Mouse (Mus musculus) forebrain, embryonic 15.5 days (tissue): ENCODE data around the gene Abca8a. TPM values are rescaled to one million over a fixed set of nuclear protein-coding genes. Genes with fewer than 3 reads are reported as not detected.

Source experiments
- ATAC-seq: fragments of 200-750 bp; cut with Nextera tagmentation; replicated peaks from 2 replicates; pipeline ENCODE4 v1.8.0; 2017; ENCODE audit warnings: mild to moderate bottlenecking, moderate TSS enrichment, moderate library complexity
- H3K27ac ChIP-seq: fragments of 300-500 bp; sonication (generic); replicated peaks from 2 replicates; pipeline ENCODE4 v1.5.1; 2015; ENCODE audit warnings: mild to moderate bottlenecking, inconsistent platforms
- H3K27me3 ChIP-seq: fragments of 300-500 bp; sonication (generic); 2 replicates; pipeline ENCODE4 v1.6.1; 2015; ENCODE audit warnings: inconsistent platforms
- H3K36me3 ChIP-seq: fragments of 300-500 bp; sonication (generic); 2 replicates; pipeline ENCODE4 v1.6.1; 2015; ENCODE audit warnings: mild to moderate bottlenecking, inconsistent platforms
- H3K4me1 ChIP-seq: fragments of 300-500 bp; sonication (generic); 2 replicates; pipeline ENCODE4 v1.6.1; 2015; ENCODE audit warnings: inconsistent platforms
- H3K4me2 ChIP-seq: fragments of 300-500 bp; sonication (generic); replicated peaks from 2 replicates; pipeline ENCODE4 v1.6.1; 2015; ENCODE audit warnings: mild to moderate bottlenecking, inconsistent platforms
- H3K4me3 ChIP-seq: fragments of 300-500 bp; sonication (generic); 2 replicates; pipeline ENCODE4 v1.5.1; 2015; ENCODE audit warnings: mild to moderate bottlenecking, inconsistent platforms
- H3K9ac ChIP-seq: fragments of 300-500 bp; sonication (generic); replicated peaks from 2 replicates; pipeline ENCODE4 v1.6.1; 2015; ENCODE audit warnings: mild to moderate bottlenecking, inconsistent platforms
- H3K9me3 ChIP-seq: fragments of 300-500 bp; sonication (generic); 2 replicates; pipeline ENCODE4 v1.6.1; 2016; ENCODE audit warnings: inconsistent platforms
- WGBS: fragments of 180-500 bp; shearing (Covaris S2); methylation state at CpG from one replicate; pipeline ENCODE4 v1.1.7; 2015; ENCODE audit warnings: mixed read lengths; 5-methylcytosine and 5-hydroxymethylcytosine counted together
- polyA plus RNA-seq: library from polyadenylated mRNA; unstranded; fragments of >200 nt; fragmentation: Nextera tagmentation; extraction: Ambion mirVana; gene quantifications from 2 replicates; pipeline ENCODE4 v1.2.1, GENCODE M21; 2015

The Abca8a gene
- 1.00 and 2.7 TPM in 2 replicates for polyA plus RNA-seq

GRCm38 (mm10) chr11:110095858-110096257 lies at the start of gene Abca8a:
TSS of gene Abca8a (minus strand) at chr11:110095978.
- H3K4me2 ChIP-seq = no peak within 1 kb of the TSS
- no peak within 1 kb of the TSS for H3K9ac ChIP-seq
- WGBS = 34% methylated on average over 5 of the region's 5 CpGs
- H3K4me1 ChIP-seq = peaks cover 18% of the 10 kb centered on the region
- no peaks in the 10 kb centered on the region for H3K36me3 ChIP-seq
- H3K27ac ChIP-seq = peak within 1 kb of the TSS; percentile 39
- no peaks in the 10 kb centered on the region for H3K9me3 ChIP-seq
- ATAC-seq = peak; percentile 82
- no peaks in the 10 kb centered on the region for H3K27me3 ChIP-seq
- no peak within 1 kb of the TSS for H3K4me3 ChIP-seq

GRCm38 (mm10) chr11:110145421-110145820 lies 49.6 kb upstream of the Abca8a start:
- Histone ChIP-seq H3K27me3 (no peaks in the 10 kb centered on the region), H3K4me2 (no peak overlapping the region), H3K9ac (no peak overlapping the region), H3K4me3 (no peak overlapping the region), H3K9me3 (no peaks in the 10 kb centered on the region), H3K36me3 (no peaks in the 10 kb centered on the region), H3K27ac (no peak overlapping the region), H3K4me1 (no peaks in the 10 kb centered on the region)
- ATAC-seq = no peak
- WGBS = 75% methylated on average over 11 of the region's 11 CpGs

DNA sequence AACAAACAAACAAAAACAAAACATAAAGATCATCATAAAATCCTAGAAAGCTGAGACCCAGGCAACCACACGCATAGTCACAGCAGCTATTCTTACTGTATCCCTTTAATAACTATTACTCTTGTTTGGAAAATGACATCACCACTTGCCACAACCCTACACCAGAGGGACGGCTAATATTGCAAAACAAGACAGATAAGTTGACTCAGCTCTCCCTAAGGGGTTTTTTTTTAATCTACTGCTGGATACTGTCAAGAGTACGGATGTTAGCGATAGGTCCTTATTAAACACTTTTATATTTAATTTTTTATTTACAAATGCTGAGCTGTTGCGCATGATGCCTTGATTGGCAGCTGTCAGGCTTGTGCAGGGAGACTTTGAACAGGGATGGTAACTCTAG lies 35.0 kb upstream of the Abca8a start:
- Histone ChIP-seq H3K27me3 (no peaks in the 10 kb centered on the region), H3K4me2 (no peak overlapping the region), H3K27ac (no peak overlapping the region), H3K9ac (no peak overlapping the region), H3K4me3 (no peak overlapping the region), H3K9me3 (no peaks in the 10 kb centered on the region), H3K36me3 (no peaks in the 10 kb centered on the region), H3K4me1 (no peaks in the 10 kb centered on the region)
- ATAC-seq = no peak
- WGBS = 80% methylated on average over 5 of the region's 5 CpGs

- H3K9me3 ChIP-seq = no peaks in the 10 kb centered on the region
- H3K27me3 ChIP-seq = no peaks in the 10 kb centered on the region
- no peaks in the 10 kb centered on the region for H3K4me1 ChIP-seq
- H3K9ac ChIP-seq = no peak overlapping the region
- no peak overlapping the region for H3K4me2 ChIP-seq
- WGBS = 56% methylated on average over 4 of the region's 4 CpGs
- no peak for ATAC-seq
- H3K4me3 ChIP-seq = no peak overlapping the region
- no peaks in the 10 kb centered on the region for H3K36me3 ChIP-seq
- H3K27ac ChIP-seq = no peak overlapping the region
These were observed 15.4 kb upstream of the Abca8a start for GRCm38 (mm10) chr11:110111137-110111536.

- no peak overlapping the region for H3K4me3 ChIP-seq
- H3K4me1 ChIP-seq = 0 out of 2 replicates have a peak, but pooled peaks cover 3% of the 10 kb centered on the region
- H3K27me3 ChIP-seq = no peaks in the 10 kb centered on the region
- H3K9ac ChIP-seq = no peak overlapping the region
- H3K4me2 ChIP-seq = no peak overlapping the region
- ATAC-seq = no peak
- H3K9me3 ChIP-seq = no peaks in the 10 kb centered on the region
- no peak overlapping the region for H3K27ac ChIP-seq
- H3K36me3 ChIP-seq = no peaks in the 10 kb centered on the region
- WGBS = 94% methylated on average over 7 of the region's 7 CpGs
These were observed 5.7 kb upstream of the Abca8a start for GRCm38 (mm10) chr11:110101437-110101836.

GRCm38 (mm10) chr11:110098901-110099300 lies 3.1 kb upstream of the Abca8a start:
- ATAC-seq = no peak
- H3K4me2 ChIP-seq = no peak overlapping the region
- no peak overlapping the region for H3K27ac ChIP-seq
- no peaks in the 10 kb centered on the region for H3K27me3 ChIP-seq
- H3K4me1 ChIP-seq = peaks cover 18% of the 10 kb centered on the region
- H3K9ac ChIP-seq = no peak overlapping the region
- no peak overlapping the region for H3K4me3 ChIP-seq
- H3K36me3 ChIP-seq = no peaks in the 10 kb centered on the region
- no peaks in the 10 kb centered on the region for H3K9me3 ChIP-seq
- WGBS = 75% methylated on average over 4 of the region's 4 CpGs

DNA sequence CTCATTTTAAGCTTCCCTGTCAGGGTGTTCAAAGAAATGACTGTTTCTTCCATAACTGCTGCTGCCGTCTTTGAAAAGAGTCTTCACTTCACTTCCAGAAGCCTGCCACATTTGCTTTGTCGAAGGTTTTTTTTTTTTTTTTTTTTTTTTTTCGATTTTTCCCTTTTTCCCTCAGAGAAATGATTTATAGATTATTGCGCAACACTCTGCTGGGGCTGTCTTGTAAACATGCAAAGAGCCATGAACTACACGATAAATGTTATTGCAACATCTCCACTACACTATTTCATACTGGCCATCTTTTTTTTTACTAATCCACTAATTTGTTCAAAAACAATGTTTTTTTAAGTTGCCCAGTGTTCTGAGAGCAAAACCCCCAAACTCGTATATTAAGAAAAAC lies 1.7 kb upstream of the Abca8a start:
- ATAC-seq = no peak
- WGBS = 76% methylated on average over 6 of the region's 6 CpGs

DNA sequence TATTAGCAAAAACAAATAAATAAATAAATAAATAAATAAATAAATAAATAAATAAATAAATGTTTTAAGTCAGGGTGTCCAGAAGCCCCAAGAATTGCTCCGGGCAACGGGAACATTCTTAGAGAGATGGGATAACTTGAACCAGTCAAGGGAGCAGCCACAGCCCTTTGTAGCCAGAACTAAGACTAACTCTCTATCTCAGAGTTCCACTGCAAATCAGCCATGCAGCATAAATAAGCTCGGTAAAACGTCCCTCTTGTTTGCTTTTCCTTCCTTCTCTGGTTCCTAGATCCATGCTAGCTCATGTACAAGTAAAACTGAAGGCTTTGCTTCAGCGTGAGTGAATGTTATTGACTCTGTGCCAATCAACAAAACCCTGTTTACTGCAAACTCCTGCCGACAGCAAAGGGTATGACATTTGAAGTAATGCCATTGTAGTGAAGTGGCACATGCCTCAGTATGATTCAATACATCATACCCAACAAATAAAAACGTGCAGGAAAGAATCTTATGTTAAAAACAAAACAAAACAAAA lies 865 bp downstream of the Abca8a start:
- Histone ChIP-seq H3K4me3 (no peak overlapping the region), H3K27me3 (no peaks in the 10 kb centered on the region), H3K9me3 (no peaks in the 10 kb centered on the region), H3K4me1 (peaks cover 18% of the 10 kb centered on the region), H3K27ac (0 out of 2 replicates have a peak overlapping the region, but pooled peaks have one; percentile 39), H3K9ac (no peak overlapping the region), H3K36me3 (no peaks in the 10 kb centered on the region), H3K4me2 (no peak overlapping the region)
- ATAC-seq = peak; percentile 62
- 33% methylated on average over 7 of the region's 7 CpGs for WGBS

More for the DNA sequence above, 1.7 kb upstream of the Abca8a start:
- H3K9me3 ChIP-seq = no peaks in the 10 kb centered on the region
- no peak overlapping the region for H3K4me3 ChIP-seq
- H3K27ac ChIP-seq = no peak overlapping the region
- no peaks in the 10 kb centered on the region for H3K27me3 ChIP-seq
- no peak overlapping the region for H3K9ac ChIP-seq
- peaks cover 18% of the 10 kb centered on the region for H3K4me1 ChIP-seq
- no peaks in the 10 kb centered on the region for H3K36me3 ChIP-seq
- no peak overlapping the region for H3K4me2 ChIP-seq

DNA sequence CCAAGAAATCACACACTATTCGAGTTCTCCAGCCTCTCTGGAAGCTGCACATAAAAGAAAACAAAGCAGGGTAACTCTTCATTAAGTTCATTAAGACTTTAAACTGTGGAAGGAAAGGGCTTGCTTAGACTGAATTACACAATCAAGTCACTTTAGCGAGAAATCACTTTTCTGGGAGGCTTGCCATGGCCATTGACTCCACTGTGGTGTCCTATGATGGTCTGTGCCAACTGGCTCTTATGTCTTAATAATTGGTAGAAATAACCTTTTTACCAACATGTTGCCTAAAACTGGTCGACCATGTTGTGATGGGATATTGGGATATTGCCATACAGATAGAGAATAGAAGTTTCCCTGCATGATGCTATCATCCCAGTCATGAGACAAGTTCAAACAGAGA lies 1.5 kb downstream of the Abca8a start:
- Histone ChIP-seq H3K4me2 (no peak overlapping the region), H3K4me3 (no peak overlapping the region), H3K9ac (no peak overlapping the region), H3K9me3 (no peaks in the 10 kb centered on the region), H3K27ac (no peak overlapping the region), H3K36me3 (no peaks in the 10 kb centered on the region), H3K4me1 (peaks cover 18% of the 10 kb centered on the region), H3K27me3 (no peaks in the 10 kb centered on the region)
- no peak for ATAC-seq
- WGBS = 48% methylated on average over 3 of the region's 3 CpGs

DNA sequence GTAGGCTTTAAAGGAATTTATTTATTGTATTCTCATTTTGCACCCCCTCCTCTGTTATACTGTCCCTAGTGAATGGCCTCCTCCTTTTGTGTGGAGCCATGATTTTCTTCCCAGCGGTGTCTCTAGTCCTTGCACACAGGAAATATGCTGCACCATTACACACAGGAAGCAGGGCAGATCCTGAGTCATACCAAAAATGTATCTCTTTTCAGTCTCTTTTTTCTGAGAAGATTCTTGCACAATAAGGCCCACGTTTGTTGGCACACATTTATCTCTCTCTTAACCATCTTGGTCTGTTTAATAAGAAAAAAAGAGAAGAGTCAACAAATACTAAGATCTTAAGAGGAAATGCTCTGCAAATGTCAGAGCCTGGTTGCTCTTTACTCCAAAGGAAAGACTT lies 4.5 kb downstream of the Abca8a start:
- no peak overlapping the region for H3K4me2 ChIP-seq
- H3K27ac ChIP-seq = no peak overlapping the region
- no peaks in the 10 kb centered on the region for H3K27me3 ChIP-seq
- no peak overlapping the region for H3K9ac ChIP-seq
- 83% methylated on average over 2 of the region's 2 CpGs for WGBS
- H3K4me3 ChIP-seq = no peak overlapping the region
- H3K4me1 ChIP-seq = peaks cover 16% of the 10 kb centered on the region
- no peaks in the 10 kb centered on the region for H3K36me3 ChIP-seq
- no peaks in the 10 kb centered on the region for H3K9me3 ChIP-seq
- ATAC-seq = no peak

GRCm38 (mm10) chr11:110072158-110072557 lies 23.6 kb downstream of the Abca8a start:
- Histone ChIP-seq H3K4me2 (no peak overlapping the region), H3K4me3 (no peak overlapping the region), H3K4me1 (no peaks in the 10 kb centered on the region), H3K27ac (no peak overlapping the region), H3K9me3 (no peaks in the 10 kb centered on the region), H3K9ac (no peak overlapping the region), H3K36me3 (no peaks in the 10 kb centered on the region), H3K27me3 (no peaks in the 10 kb centered on the region)
- ATAC-seq = no peak
- WGBS = 86% methylated on average over 3 of the region's 3 CpGs

DNA sequence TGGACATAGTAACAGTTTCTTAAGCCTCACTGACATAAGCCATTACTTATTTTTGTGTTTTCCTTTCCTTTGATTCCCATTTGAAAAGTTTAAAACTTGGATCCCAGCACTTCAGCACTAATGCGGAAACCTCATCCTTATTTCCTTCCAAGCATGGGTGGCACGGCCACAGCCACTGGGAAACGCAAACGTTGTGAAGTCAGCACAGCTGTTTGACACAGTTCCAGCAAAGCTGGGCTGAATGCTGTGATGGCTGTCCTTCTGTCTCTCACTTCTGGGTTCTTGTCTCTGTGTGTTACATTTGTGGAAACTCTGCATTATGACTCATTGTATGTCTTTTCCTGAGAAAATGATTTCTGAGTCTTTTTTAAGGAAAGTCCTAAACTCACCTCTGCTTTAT lies 34.7 kb downstream of the Abca8a start:
- no peak overlapping the region for H3K4me2 ChIP-seq
- no peak overlapping the region for H3K4me3 ChIP-seq
- no peak for ATAC-seq

GRCm38 (mm10) chr11:110060127-110060526 lies 35.7 kb downstream of the Abca8a start:
- no peak for ATAC-seq
- no peaks in the 10 kb centered on the region for H3K4me1 ChIP-seq
- H3K36me3 ChIP-seq = no peaks in the 10 kb centered on the region
- no peaks in the 10 kb centered on the region for H3K27me3 ChIP-seq
- H3K9me3 ChIP-seq = no peaks in the 10 kb centered on the region
- WGBS = 58% methylated on average over 2 of the region's 2 CpGs
- H3K4me3 ChIP-seq = no peak overlapping the region
- no peak overlapping the region for H3K9ac ChIP-seq
- H3K4me2 ChIP-seq = no peak overlapping the region
- no peak overlapping the region for H3K27ac ChIP-seq

More for the DNA sequence above, 34.7 kb downstream of the Abca8a start:
- Histone ChIP-seq H3K36me3 (no peaks in the 10 kb centered on the region), H3K9me3 (no peaks in the 10 kb centered on the region), H3K4me1 (no peaks in the 10 kb centered on the region), H3K9ac (no peak overlapping the region), H3K27ac (no peak overlapping the region), H3K27me3 (no peaks in the 10 kb centered on the region)
- WGBS = 74% methylated on average over 4 of the region's 4 CpGs
